Mouse (Mus musculus): ENCODE results near the gene Tubb5.

Gene Tubb5

DNA sequence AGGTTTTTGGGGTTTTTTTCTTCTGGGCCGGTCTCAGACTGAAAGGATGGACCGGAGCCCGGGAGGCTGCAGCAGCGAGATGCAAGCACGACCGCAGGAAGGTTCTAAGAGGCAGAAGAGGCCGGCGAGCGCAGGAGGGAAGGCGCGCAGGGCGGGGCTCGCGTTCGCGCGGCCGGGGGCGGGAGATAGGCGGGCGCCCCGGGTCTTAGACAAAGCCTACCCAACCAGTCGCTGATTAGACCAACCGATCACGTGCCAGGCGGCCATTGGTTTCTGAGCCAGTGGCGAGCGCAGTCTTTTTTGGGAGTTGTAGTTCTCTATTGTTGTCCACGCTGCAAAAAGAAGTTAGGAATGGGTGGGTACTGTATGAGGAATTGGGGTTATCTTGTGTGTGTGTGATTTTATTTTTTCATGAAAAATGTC is at the start of gene Tubb5:
TSS of gene Tubb5 (minus strand) at position 185 of the 423 bp plus-strand sequence.
- peak; percentile 88 to 90 for DNase-seq (ENCODE audit: low spot score in 2 of 2)

- DNase-seq (ENCODE audit: low spot score in 2 of 2): no peak
These were observed 49.6 kb upstream of the Tubb5 start for GRCm38 (mm10) chr17:35887725-35888124.

DNA sequence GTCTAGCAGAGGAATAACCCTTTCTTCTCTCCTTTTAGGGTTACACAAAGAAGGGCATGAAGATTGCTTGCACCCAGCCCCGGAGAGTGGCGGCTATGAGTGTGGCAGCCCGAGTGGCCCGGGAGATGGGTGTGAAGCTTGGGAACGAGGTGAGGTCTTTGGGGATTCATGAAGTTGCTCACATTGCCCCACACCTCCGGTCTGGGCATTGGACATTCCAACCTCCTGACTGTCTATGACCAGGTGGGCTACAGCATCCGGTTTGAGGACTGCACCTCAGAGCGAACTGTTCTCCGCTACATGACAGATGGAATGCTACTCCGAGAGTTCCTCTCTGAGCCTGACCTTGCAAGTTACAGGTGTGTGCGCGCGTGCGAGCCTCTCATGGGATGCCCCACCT is 45.7 kb upstream of the Tubb5 start:
- no peak for DNase-seq (ENCODE audit: low spot score in 2 of 2)

GRCm38 (mm10) chr17:35882924-35883323 is 44.8 kb upstream of the Tubb5 start:
- no peak for DNase-seq (ENCODE audit: low spot score in 2 of 2)

GRCm38 (mm10) chr17:35879245-35880057 is 41.3 kb upstream of the Tubb5 start, which contains the start of gene Dhx16:
Dhx16 (plus strand) TSS chr17:35879819.
- peak; percentile 87 to 91 for DNase-seq (ENCODE audit: low spot score in 2 of 2)

DNA sequence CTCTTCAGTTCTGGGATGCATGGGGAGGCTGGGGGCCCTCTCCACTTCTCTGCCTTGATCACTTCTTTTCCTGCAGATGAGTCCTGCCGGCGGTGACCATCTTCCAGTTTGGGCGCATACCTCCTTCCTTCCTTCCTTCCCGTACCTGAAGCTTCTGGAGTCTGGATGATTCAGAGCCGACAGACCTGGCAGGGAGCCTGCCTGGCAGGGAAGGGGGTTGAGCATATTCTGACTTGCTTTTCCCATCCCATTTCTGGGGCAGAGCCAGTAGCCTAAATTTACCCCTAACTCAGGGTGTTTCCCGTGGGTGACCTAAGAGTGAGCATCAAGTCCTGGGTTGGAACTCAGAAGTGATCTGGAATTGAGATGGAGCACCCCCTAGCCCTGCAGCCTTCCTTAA is 36.6 kb upstream of the Tubb5 start:
- no peak for DNase-seq (ENCODE audit: low spot score in 2 of 2)

DNA sequence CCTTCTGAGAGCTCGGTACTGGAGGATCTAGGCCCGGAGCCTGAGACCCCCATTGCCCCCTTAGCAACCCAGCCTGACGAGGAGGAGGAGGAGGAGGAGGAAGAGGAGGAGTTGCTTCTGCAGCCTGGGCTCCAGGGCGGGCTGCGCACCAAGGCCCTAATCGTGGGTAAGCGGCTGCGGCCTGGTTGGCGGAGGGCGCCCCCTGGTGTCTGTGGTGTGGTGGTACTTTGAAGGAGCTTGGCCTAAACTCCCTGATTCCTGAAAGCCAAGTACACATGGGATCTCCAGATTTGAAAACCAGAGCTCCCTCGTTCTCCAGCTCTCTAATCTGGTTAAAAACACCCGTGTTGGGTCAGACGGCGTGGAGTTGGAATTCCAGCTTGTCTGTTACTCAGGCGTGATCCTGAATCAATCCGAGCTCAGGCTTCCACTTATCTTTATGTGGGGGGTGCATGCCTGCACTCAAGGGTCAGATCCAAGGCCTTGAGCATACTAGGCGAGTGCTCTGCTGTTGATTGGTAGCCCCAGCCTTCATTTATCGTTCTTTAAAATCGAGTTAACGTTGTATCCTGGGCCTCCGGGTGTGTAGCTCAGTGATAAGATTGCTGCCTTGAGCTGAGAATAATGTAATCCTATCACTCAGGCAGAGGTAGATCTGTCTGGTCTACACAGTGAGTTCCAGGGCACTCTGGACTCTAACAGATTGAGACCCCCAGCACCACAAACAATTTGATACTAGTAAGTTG is 35.8 kb upstream of the Tubb5 start:
- peak; percentile 70 to 83 for DNase-seq (ENCODE audit: low spot score in 2 of 2)

- peak; percentile 58 to 77 for DNase-seq (ENCODE audit: low spot score in 2 of 2)
These were observed 33.0 kb upstream of the Tubb5 start for GRCm38 (mm10) chr17:35870884-35871696.

GRCm38 (mm10) chr17:35870151-35870883 is 32.2 kb upstream of the Tubb5 start:
- peak; percentile 70 to 81 for DNase-seq (ENCODE audit: low spot score in 2 of 2)

DNA sequence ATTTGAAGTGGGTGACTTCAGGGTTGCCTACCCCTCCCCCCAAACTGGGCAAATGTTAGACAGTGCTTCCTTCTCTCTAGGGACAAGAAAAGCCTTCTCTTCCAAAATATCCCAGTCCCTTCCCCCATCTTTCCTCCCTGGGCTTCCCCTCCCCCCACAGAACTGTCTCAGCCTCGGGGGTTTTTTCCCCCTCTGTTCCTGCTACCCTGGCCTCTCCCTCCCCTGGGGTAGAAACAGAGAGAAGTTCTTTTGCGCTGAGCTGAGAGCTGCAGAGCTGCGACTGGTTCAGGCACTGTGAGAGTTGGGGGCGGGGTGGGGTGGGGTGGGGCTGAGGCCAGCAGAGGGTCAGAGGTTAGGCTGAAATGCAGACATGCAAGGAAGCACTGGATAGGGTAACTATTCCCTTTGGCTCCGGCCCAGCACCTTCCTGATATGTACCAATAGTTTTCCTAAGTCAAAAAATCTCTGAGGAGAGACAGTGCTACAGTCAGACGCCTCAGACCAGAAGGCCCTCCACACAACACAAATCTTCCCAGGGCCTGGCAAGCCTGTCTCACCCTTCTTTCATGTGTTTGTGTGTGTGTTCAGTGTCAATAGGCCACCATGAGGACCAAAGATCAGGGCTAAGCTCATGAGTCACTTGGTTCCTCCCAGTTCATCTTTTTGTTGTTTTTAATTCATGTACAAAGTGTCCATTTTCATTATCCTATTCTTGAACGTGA is 31.4 kb upstream of the Tubb5 start:
- DNase-seq (ENCODE audit: low spot score in 2 of 2): no peak

DNA sequence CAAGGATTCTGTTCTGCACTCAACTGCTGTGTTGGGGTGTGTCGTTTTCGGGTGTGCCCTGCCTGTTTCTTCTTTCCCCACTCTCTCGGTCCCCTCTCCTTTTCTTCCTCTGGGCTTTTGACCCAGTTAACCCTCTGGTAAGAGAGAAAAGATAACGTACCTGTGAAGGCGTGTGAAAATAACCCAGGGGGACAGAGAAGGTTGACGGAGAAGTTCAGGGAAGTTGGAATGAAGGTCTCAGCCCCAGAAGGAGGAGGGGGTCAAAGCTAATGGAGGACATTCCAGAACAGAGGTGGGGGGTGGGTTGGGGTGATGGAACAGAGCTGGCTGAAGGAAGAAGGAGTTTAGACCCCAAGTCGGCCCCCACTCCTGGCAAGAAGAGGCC is 30.8 kb upstream of the Tubb5 start:
- DNase-seq (ENCODE audit: low spot score in 2 of 2): no peak

DNA sequence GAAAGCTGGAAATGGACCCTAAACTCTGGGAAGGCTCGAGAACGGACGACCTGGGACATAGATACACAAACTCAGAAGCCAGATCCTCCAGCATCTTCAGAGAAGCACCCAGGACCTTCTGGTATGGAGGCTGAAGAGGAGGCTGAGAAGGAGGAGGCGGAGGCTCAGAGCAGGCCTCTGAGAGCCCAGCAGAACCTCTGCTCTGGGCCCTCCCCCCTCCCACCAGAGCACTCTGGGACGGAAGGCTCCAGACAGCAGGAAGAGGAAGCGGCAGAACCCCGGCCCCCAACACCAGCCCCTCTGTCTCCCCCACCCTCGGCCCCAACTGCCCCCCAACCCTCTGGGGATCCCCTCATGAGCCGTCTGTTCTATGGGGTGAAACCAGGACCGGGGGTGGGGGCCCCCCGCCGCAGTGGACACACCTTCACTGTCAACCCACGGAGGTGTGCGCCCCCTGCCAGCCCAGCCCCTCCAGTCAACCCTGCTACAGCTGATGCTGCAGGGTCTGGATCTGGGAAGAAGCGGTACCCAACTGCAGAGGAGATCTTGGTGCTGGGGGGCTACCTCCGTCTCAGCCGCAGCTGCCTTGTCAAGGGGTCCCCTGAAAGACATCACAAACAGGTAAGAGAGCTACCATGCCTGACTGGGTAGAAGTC is 30.2 kb upstream of the Tubb5 start:
- DNase-seq (ENCODE audit: low spot score in 2 of 2): peak; percentile 16 to 33

DNA sequence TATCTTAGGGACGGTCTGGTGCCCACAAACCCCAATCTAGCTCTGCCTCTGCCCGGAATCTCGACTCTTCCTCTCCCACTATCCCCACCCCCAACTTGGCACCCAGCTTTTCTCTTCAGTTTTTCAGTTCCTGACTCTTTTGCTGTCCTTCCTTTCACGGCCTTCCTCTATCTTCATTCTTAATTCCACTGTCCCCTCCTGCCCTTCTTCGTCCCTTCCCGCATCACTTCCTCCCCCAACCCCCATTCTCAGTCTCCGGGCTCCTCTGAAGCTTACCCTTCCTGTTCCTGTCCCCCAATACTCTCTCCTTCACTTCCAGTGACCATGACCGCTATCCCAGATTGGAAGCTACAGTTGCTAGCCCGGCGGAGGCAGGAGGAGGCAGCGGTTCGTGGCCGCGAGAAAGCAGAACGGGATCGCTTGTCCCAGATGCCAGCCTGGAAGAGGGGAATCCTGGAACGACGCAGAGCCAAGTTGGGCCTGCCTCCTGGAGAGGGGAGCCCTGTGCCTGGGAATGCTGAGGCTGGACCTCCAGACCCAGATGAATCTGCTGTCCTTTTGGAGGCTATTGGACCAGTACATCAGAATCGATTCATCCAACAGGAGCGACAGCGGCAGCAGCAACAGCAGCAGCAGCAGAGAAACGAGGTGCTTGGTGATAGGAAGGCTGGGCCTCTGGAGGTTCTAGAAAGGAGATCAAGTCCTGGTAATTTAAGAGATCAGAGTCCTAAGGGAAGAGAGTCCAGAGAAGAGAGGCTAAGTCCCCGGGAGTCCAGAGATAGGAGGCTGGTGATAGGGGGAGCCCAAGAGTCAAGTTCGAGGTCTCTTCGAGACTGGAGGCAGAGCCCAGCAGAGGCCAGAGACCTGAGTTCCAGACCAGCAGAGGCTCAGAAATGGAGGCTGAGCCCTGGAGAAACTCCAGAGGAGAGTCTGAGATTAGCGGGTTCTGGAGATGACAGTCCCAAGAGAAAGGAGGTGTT is 29.1 kb upstream of the Tubb5 start:
- peak; percentile 52 to 61 for DNase-seq (ENCODE audit: low spot score in 2 of 2)

DNA sequence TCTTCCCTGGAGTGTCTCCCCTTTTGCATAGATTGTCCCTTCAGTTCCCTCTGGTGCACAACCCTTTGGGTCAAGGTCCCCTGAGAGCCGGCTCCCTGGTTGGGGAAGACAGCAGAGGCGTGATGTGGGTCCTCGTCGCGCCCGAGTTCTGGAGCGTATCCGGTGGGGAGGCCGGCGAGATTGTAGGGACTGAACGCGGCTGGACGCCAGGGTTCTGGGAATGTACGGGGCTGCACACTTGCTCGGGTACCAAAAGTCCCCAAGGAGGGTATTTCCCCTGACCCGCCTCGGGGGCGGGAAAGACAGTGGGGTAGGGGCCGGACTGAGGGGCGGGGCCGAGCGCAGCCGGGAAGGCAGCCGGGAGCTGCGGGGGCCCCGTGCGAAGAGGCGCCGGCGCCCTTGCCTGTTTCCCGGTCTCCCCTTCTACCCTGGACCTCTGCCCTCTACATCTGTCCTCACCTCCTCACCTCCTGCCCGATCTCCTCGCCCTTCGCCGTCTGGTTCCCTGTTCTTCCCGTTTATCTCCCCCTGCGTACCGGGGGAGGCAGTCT is 28.2 kb upstream of the Tubb5 start:
- DNase-seq (ENCODE audit: low spot score in 2 of 2): peak; percentile 30 to 38

DNA sequence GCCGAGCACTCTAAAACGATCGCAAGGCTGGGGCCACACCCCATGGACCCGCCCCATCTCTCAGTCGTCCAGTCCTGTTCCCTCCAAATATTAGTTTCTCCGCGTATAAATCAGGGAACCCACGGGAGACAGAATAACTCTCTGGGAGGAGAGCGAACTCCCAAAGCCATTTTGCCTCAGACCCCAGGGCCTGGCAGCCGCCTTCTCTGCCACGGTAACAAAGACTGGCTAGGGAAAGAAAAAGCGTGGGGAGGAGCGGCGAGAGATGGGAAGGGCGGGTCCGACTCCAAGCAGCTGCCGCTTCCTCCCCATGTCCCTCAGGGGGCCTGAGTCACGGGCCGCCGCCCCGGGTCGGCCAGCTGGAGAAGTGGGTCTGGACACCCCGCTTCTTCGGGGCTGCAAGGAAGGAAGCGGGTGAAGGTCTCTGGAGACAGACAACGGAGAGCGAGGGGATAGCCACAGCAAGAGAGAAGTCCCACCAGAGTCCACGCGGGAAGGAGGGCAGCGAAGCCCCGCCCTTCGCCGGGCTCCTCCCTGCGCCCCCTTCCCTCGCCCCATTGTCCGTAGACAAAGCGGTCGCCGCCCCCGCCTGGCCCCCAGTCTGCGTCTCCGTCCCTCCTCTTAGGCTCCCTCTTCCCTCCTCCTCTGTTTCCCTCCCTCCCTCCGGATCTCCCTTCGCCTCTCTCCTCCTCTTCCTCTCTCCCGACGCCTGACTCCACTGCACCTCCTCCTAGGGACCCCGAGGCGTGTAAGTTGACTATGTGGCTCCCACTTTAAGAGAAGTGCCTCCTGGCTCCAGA is 27.6 kb upstream of the Tubb5 start, which contains the start of gene Ppp1r18:
TSS of gene Ppp1r18 (plus strand) at position 113 of the 800 bp plus-strand sequence.
- DNase-seq (ENCODE audit: low spot score in 2 of 2): peak; percentile 6 to 26

GRCm38 (mm10) chr17:35864832-35865353 is 26.8 kb upstream of the Tubb5 start:
- DNase-seq (ENCODE audit: low spot score in 2 of 2): no peak

- DNase-seq (ENCODE audit: low spot score in 2 of 2): peak; percentile 73 to 79
These were observed 23.2 kb upstream of the Tubb5 start, which contains the start of gene Nrm for GRCm38 (mm10) chr17:35861198-35861857. Nrm (plus strand) TSS chr17:35861318.

All from natural killer cell, adult 2 months (primary cell).